Mouse (Mus musculus) ES-E14 (cell line): Measurements from ENCODE around the gene P4ha2.

Experiments
- CHD2 ChIP-seq: IDR thresholded peaks from 2 replicates; pipeline ENCODE4 v1.6.1; 2014; ENCODE audit warnings: mild to moderate bottlenecking, low read depth, low read length, inconsistent platforms
- HCFC1 ChIP-seq: IDR thresholded peaks from 2 replicates; pipeline ENCODE4 v1.6.1; 2012; ENCODE audit warnings: low read length, inconsistent platforms, borderline replicate concordance; ENCODE audit not compliant: insufficient read depth
- MAFK ChIP-seq: IDR thresholded peaks from 2 replicates; pipeline ENCODE4 v1.6.1; 2014; ENCODE audit warnings: mild to moderate bottlenecking, low read depth, low read length, inconsistent platforms; ENCODE audit not compliant: insufficient read depth
- ZC3H11A ChIP-seq: IDR thresholded peaks from 2 replicates; pipeline ENCODE4 v1.6.1; 2012; ENCODE audit warnings: low read depth, mild to moderate bottlenecking, inconsistent platforms, low read length, borderline replicate concordance
- ZNF384 ChIP-seq: IDR thresholded peaks from 2 replicates; pipeline ENCODE4 v1.6.1; 2012; ENCODE audit warnings: low read depth, low read length, inconsistent platforms

- TF ChIP-seq CHD2 (no peak), MAFK (no peak), ZNF384 (no peak), ZC3H11A (no peak), HCFC1 (no peak)
Measured at GRCm38 (mm10) chr11:54052128-54052527, 47.8 kb upstream of the P4ha2 start.
